ENCODE assay signal across 8 mouse cellular contexts in the genomic region with DNA sequence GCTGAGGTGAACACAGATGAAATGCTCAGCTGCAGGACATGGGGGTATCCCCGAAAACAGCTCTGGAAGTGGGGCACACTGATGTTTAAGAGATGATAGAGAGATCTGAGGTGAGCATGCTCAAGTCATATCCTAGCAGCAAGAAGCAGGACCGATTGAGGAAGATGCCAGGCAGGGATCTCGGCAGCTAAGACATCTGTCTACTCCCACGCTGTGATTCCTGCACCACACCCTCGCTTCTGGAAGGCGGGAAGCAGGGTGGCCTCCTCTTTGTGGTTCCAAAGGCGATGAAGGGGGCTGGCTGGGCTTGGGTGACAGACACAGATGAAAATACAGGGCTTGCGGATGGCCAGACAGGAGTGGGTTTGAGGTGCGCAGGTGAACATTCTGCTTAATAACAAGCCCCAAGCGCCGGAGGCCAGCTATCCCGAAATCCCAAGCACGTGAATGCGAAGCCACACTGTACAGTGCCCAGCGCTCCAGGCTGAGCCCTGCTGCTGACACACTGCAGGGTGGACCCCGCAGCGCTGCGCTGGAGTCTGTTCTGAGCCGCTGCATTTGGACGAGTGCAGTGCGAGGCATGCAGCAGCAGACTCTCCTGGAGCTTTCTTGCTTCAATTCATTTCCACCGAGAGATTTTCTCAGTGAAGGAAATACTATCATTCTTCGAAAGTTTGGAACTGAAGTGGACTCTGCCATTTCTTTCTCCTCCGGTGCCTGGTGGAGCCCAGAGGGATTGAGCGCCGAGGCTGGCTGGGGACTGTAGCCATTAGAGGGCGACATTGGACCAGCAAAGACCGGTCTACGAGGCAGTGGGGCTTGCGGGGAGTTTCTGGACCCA.
DNase-seq lines count a peak whose midpoint lies in the region; ATAC-seq and TF ChIP-seq lines count a peak whose summit lies in the region.

No protein-coding gene starts in this region.

- peak overlapping the region; percentile 27 for H3K9ac ChIP-seq in forebrain, embryonic 15.5 days (replicated peaks)
- H3K9ac ChIP-seq in heart, embryonic 16.5 days (ENCODE audit: low read length) = peak overlapping the region; percentile 50
- H3K9ac ChIP-seq in liver, postnatal 0 days (replicated peaks) = no peak overlapping the region

- peak overlapping the region; percentile 41 for H3K4me2 ChIP-seq in forebrain, embryonic 15.5 days (replicated peaks)
- H3K4me2 ChIP-seq in heart, embryonic 16.5 days (ENCODE audit: low read depth, low read length) = peak overlapping the region; percentile 51
- H3K4me2 ChIP-seq in liver, postnatal 0 days (ENCODE audit: low read depth, low read length) = no peak overlapping the region

- 16% methylated on average over 30 of the region's 30 CpGs for whole genome bisulfite sequencing in forebrain, embryonic 15.5 days
- WGBS in heart, embryonic 16.5 days = 17% methylated on average over 30 of the region's 30 CpGs
- WGBS in liver, postnatal 0 days (ENCODE audit: insufficient replicate concordance) = 20% methylated on average over 30 of the region's 30 CpGs

- no peaks in the 10 kb centered on the region for H3K27me3 ChIP-seq in forebrain, embryonic 15.5 days
- H3K27me3 ChIP-seq in heart, embryonic 16.5 days (ENCODE audit: control insufficient read depth, insufficient read depth, low read length) = no peaks in the 10 kb centered on the region
- H3K27me3 ChIP-seq in liver, postnatal 0 days (ENCODE audit: insufficient read depth, low read length) = peaks cover 8% of the 10 kb centered on the region; the same call in 1 of the 2 replicates

- no peaks in the 10 kb centered on the region for H3K36me3 ChIP-seq in forebrain, embryonic 15.5 days
- no peaks in the 10 kb centered on the region for H3K36me3 ChIP-seq in heart, embryonic 16.5 days (ENCODE audit: control insufficient read depth, insufficient read depth)
- no peaks in the 10 kb centered on the region for H3K36me3 ChIP-seq in liver, postnatal 0 days (replicated peaks; ENCODE audit: insufficient read depth, low read length)

- no peaks in the 10 kb centered on the region for H3K9me3 ChIP-seq in forebrain, embryonic 15.5 days
- H3K9me3 ChIP-seq in heart, embryonic 16.5 days (replicated peaks; ENCODE audit: control insufficient read depth, low read length) = no peaks in the 10 kb centered on the region
- no peaks in the 10 kb centered on the region for H3K9me3 ChIP-seq in liver, postnatal 0 days (ENCODE audit: low read length)

- peak; percentile 88 for ATAC-seq in forebrain, embryonic 15.5 days (replicated peaks)
- peak; percentile 63; the same call in 1 of the 2 replicates for ATAC-seq in heart, embryonic 16.5 days (replicated peaks; ENCODE audit: extremely low read depth, insufficient read depth, low FRiP score)
- ATAC-seq in liver, postnatal 0 days = no peak

- peak overlapping the region; percentile 23; the same call in 1 of the 2 replicates for H3K27ac ChIP-seq in forebrain, embryonic 15.5 days (replicated peaks)
- H3K27ac ChIP-seq in heart, embryonic 16.5 days (ENCODE audit: low read length) = no peak overlapping the region
- no peak overlapping the region for H3K27ac ChIP-seq in liver, postnatal 0 days (ENCODE audit: low read depth)

- TF ChIP-seq CTCF in liver, postnatal 0 days (IDR thresholded peaks at IDR 0.05; ENCODE audit: low read depth) = peak; percentile 65

- H3K4me3 ChIP-seq in forebrain, embryonic 15.5 days = peak overlapping the region; percentile 23
- peak overlapping the region; percentile 27 for H3K4me3 ChIP-seq in heart, embryonic 16.5 days (ENCODE audit: low read length)
- H3K4me3 ChIP-seq in liver, postnatal 0 days (ENCODE audit: low read depth, low read length) = no peak overlapping the region

- TF ChIP-seq EP300 in liver, postnatal 0 days (IDR thresholded peaks at IDR 0.05; ENCODE audit: low read depth) = no peak

- DNase-seq in ES-CJ7 (ENCODE audit: low read depth, low spot score) = peak; percentile 56
- DNase-seq in cerebellum, adult 11-12 months = peak; percentile 80
- DNase-seq in kidney, postnatal 25 days = peak; percentile 84 to 87
- peak; percentile 53 for DNase-seq in liver, postnatal 0 days
- DNase-seq in ovary, adult 18-20 months (ENCODE audit: low spot score) = peak; percentile 27
- peak; percentile 65 to 75 for DNase-seq in urinary bladder, postnatal 4 days (ENCODE audit: low spot score in 2 of 2)

- peaks cover 13% of the 10 kb centered on the region for H3K4me1 ChIP-seq in forebrain, embryonic 15.5 days
- peaks cover 15% of the 10 kb centered on the region for H3K4me1 ChIP-seq in heart, embryonic 16.5 days (ENCODE audit: control insufficient read depth, insufficient read depth, low read length)
- H3K4me1 ChIP-seq in liver, postnatal 0 days (ENCODE audit: insufficient read depth) = no peaks in the 10 kb centered on the region

Comparison
In these comparisons a context has a peak if more than half of its experiments do, and no peak if none do; other contexts are left out.
1. DNase-seq: peak in every context shown above with its lines; median percentile 86 in kidney, postnatal 25 days; 80 in cerebellum, adult 11-12 months; 70 in urinary bladder, postnatal 4 days; 56 in ES-CJ7; 53 in liver, postnatal 0 days; 27 in ovary, adult 18-20 months.